In genomic region chr13:13826533-13826932, GRCm38 (mm10) we compare ENCODE assay signal across 29 mouse cellular contexts. TPM values are rescaled to one million over a fixed set of nuclear protein-coding genes. Genes with fewer than 3 reads are reported as not detected.
DNase-seq lines count a peak whose midpoint lies in the region; TF ChIP-seq lines count a peak whose summit lies in the region.
"Had no signal": no experiment of that assay in that cellular context is flagged by ENCODE, and none has a peak within 500 bp of the region (broad histone marks: within the 10 kb centered on the region; RNA-seq: fewer than 3 reads in every experiment).

No protein-coding gene starts in this region.

- H3K4me3 ChIP-seq in olfactory bulb, adult 2 months (ENCODE audit: insufficient read depth, low read depth, low read length), result no peak overlapping the region
- H3K4me3 ChIP-seq: gastrocnemius, adult 2 months; heart, adult 2 months; intestine, embryonic 15.5 days; liver, embryonic 15.5 days; midbrain, embryonic 10.5 days; myocyte; neural tube, embryonic 12.5 days had no signal

- no peak for TF ChIP-seq POLR2A in olfactory bulb, adult 2 months (IDR thresholded peaks at IDR 0.05; ENCODE audit: insufficient read depth, low read depth, low read length)

- DNase-seq in cerebellum, postnatal 14 days, result peak; percentile 19 to 34
- no peak for DNase-seq in cerebellum, adult 8-10 months
- DNase-seq in heart, adult 11 months, result peak; percentile 40
- no peak for DNase-seq in heart, postnatal 4 days
- DNase-seq in left cerebral cortex, postnatal 4 days, result peak; percentile 8
- no peak for DNase-seq in left cerebral cortex, adult 8-10 months (ENCODE audit: low spot score in 2 of 2)
- DNase-seq in spleen, adult 12 weeks (ENCODE audit: low spot score), result no peak
- DNase-seq: adrenal gland, adult 8-10 months; cerebellum, adult 11-12 months; cerebellum, postnatal 25 days; gastrocnemius, adult 2 months; gastrocnemius, postnatal 36 days; heart, adult 2 months; heart, postnatal 14 days; kidney, adult 2 months; kidney, postnatal 36 days; lung, embryonic 14.5 days; lung, postnatal 14 days; right cerebral cortex, postnatal 4 days had no signal

- intact Hi-C loops in left cerebral cortex, postnatal 4 days (cut with DNase I), result no loop called here

- no peak for TF ChIP-seq CTCF in olfactory bulb, adult 2 months (IDR thresholded peaks at IDR 0.05; ENCODE audit: insufficient read depth, low read depth, low read length)

- 14% methylated on average over 6 of the region's 6 CpGs for WGBS in olfactory bulb, adult 2 months

- H3K27ac ChIP-seq in olfactory bulb, adult 2 months (ENCODE audit: insufficient read depth, low read depth, low read length), result peak overlapping the region; percentile 70
- H3K27ac ChIP-seq: gastrocnemius, adult 2 months; heart, adult 2 months; hindbrain, embryonic 14.5 days; intestine, embryonic 15.5 days; liver, embryonic 15.5 days; midbrain, embryonic 10.5 days; neural tube, embryonic 12.5 days had no signal

- H3K4me1 ChIP-seq in olfactory bulb, adult 2 months (ENCODE audit: control insufficient read depth, insufficient read depth, low read length), result peaks cover 23% of the 10 kb centered on the region
- H3K4me1 ChIP-seq: intestine, embryonic 15.5 days; liver, embryonic 15.5 days; midbrain, embryonic 10.5 days; neural tube, embryonic 12.5 days had no signal

RNA-seq across cellular contexts. Expression of gene Gng4, which starts 42.7 kb away (rescaled TPM):
- total RNA-seq in heart, postnatal 4 days (2021), result under 1 TPM; 0.27 to 0.33 TPM
- 10 to 100 TPM; 79.3 to 95.1 TPM for total RNA-seq in left cerebral cortex, postnatal 4 days (2021)
- total RNA-seq in left cerebral cortex, adult 8-10 months (2022), result 10 to 100 TPM; 36.5 to 53.6 (median 42.8) TPM
- 369 and 482 TPM in 2 replicates for polyA plus RNA-seq in olfactory bulb, adult 2 months (2012; ENCODE audit: insufficient read depth, insufficient read length, low replicate concordance, missing spikeins)
- total RNA-seq: liver, adult 2 months had no signal
- polyA plus RNA-seq: G1E; liver, adult 2 months; testis, adult 2 months had no signal

Comparison
In these comparisons a context has a peak if more than half of its experiments do, and no peak if none do; other contexts are left out.
1. DNase-seq: peak in cerebellum, postnatal 14 days (2 of 2), heart, adult 11 months (single experiment) and left cerebral cortex, postnatal 4 days (single experiment); none in cerebellum, adult 8-10 months (single experiment), heart, postnatal 4 days (single experiment), left cerebral cortex, adult 8-10 months (0 of 2) and spleen, adult 12 weeks (single experiment).
2. RNA of gene Gng4, which starts 42.7 kb away (total RNA-seq): 79.3 to 95.1 TPM in left cerebral cortex, postnatal 4 days and 36.5 to 53.6 TPM in left cerebral cortex, adult 8-10 months; 0.27 to 0.33 TPM in heart, postnatal 4 days; every median in the first group is over 10 times any median in the second.